Mouse (Mus musculus): ENCODE measurements around the gene Zbtb12.

Gene Zbtb12

DNA sequence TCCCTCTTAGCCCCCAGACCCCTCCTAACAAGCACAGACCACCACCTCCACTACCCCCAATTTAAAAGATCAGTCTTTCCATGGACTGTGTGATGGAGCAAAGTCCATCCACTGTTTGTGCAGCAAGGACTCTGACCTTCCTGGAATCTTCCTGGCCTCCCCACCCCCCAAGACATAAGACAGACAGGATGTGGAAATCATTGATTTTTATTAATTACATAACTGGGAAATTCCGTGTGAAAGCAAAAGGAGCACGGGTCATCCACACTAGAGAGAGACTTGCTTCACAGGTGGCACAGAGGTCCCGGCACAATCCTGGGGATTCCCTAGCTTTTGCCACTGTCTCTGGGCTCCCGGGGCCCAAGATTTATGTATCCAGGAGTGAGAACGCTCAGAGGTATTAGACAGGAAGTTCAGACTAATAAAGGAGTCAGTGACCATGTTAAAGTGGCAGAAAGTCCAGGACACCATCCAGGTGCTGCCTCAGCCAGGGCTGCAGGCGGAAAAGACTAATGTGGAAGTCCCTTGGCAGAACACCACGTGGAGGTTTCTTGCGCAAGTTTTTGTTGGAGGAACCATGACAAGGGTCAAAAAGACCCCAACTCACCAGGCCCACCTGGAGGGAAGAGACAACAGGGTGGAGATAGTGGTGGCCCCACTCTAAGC, 16.7 kb upstream of the Zbtb12 start, which contains the start of gene Cfb:
TSS of gene Cfb (minus strand) at position 103 of the 666 bp plus-strand sequence.
- intact Hi-C loops (cut with DNase I) = no loop called here

DNA sequence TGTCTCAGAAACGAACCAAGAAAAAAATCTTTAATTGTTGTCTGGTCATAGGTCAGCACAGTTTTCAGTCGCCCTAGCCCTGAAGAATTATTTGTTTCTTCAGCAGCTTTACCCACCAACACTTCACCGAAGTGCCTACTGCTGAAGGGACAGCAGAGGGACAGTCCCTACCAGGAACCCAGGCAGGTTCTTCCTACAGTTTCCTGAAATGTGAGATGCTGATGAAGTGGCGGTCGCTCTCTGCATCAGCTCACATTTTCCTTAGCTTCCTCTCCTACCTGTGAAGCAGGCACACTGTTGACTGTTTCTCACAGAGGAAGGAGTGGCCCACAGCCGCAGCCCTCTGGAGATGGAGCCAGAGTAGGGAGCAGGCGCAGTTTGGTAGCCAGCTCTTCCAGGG, 13.3 kb upstream of the Zbtb12 start:
- intact Hi-C loops (cut with DNase I) = no loop called here

DNA sequence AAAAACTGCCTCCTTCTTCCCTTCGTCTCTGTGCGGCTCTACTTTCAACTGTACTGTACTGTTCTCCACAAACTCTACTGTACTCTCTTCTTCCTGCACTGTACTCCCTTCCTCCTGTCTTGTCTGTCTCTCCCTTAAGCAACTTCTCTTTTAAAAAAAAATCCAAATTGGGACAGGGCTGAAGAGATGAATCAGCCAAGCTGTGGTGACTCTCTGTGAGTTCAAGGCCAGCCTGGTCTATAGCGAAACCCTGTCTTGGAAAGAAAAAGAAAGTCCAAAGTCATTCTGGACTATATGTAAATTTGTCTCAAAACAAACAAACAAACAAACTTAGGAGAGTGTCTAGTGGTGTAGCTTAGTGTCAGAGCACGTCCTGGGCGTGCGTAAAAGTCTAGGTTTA, 5.0 kb upstream of the Zbtb12 start:
- intact Hi-C loops (cut with DNase I) = no loop called here

DNA sequence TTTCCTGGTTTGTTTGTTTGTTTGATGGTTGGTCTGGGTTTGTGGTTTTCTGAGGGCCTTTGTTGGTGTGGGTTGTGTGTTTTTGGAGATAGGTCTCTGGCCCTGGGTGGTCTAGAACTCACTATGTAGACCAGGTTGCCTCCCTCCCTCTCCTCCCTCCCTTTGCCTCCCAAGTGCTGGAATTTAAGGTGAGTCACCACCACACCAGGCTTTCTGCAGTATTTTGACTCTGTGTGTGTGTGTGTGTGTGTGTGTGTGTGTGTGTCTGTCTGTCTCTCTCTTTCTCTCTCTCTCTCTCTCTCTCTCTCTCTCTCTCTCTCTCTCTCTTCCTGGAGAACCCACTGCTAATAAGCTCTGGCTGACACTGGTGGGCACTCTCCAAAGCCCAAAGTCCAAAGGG, 1.9 kb downstream of the Zbtb12 start:
- intact Hi-C loops (cut with DNase I) = no loop called here

DNA sequence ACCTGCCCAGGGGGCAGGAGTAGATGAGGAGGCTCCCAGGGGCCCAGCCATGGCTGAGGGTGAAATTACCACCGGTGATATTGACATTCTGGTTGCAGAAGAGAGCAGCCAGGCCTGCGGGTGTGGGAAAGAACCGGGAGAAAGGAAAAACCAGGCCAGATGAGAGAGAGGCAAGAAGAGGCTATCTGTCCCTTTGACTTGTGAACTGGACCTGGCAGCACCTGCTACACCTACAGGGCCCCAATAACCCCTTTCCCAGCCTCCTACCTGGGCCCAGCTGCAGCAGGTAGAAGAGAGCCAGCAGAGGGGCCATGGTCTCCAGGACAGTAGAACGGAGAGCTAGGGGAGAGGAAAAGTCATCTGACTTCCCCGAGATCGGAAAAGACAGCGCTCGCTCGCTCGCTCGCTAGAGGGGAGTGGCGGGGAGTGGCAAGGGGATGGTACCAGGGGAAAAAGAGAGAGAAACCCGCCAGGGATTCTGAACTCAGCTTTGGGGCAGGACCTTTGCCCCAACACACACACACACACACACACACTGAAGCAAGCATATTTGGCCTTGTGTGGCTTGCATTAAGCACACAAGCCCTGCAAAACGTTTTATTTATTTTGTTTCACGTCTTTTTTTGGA, 2.5 kb downstream of the Zbtb12 start, which contains the start of gene Gm20547:
TSS of gene Gm20547 (minus strand) at position 360 of the 628 bp plus-strand sequence.
- intact Hi-C loops (cut with DNase I) = no loop called here

GRCm38 (mm10) chr17:34883332-34883731, 4.0 kb downstream of the Zbtb12 start:
- intact Hi-C loops (cut with DNase I) = no loop called here

- intact Hi-C loops (cut with DNase I) = no loop called here
Measured at GRCm38 (mm10) chr17:34884704-34885103, 5.4 kb downstream of the Zbtb12 start.

GRCm38 (mm10) chr17:34885615-34886014, 6.3 kb downstream of the Zbtb12 start:
- intact Hi-C loops (cut with DNase I) = no loop called here

GRCm38 (mm10) chr17:34887942-34888341, 8.7 kb downstream of the Zbtb12 start:
- intact Hi-C loops (cut with DNase I) = no loop called here

- intact Hi-C loops (cut with DNase I) = no loop called here
Measured at GRCm38 (mm10) chr17:34890074-34890743, 10.9 kb downstream of the Zbtb12 start.

GRCm38 (mm10) chr17:34891377-34891776, 12.1 kb downstream of the Zbtb12 start:
- intact Hi-C loops (cut with DNase I) = no loop called here

DNA sequence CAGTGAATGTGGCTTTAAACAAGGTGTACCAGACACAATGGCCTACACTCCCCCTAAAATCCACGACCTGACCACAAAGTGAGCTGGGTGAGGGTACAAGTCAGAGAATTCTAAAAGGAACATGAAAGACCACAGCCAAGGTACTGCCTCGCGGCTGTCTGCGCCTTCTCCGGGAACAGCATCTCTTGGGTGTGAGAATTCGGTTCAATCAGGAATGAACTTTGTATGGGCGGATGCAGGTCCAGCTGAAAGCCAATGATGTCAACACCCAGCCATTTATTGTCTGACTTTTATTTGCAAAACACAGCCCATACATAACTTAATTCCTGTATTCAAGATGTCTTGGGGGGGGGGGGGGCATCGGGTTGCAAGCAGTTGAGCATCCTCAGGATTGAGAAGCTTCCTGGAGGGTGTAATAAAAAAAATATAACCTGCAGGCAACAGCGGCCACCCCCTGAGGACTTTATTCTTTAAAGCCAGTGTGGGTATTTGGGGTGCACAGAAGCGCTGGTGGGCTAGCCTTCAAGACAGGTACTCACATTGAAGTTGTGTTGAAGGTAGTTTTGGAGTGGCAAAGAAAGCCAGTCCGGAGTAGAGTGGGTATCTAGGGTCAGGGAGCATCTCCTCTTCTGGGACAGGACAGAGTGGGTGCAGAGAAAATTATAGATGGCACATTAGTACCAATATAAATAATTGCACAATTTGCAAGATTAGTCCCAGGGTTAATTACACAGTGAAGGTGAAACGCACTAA, 14.0 kb downstream of the Zbtb12 start:
- intact Hi-C loops (cut with DNase I) = no loop called here

GRCm38 (mm10) chr17:34894074-34894597, 14.9 kb downstream of the Zbtb12 start:
- intact Hi-C loops (cut with DNase I) = no loop called here

- intact Hi-C loops (cut with DNase I) = loop anchor here (5.0 kb wide), 1 partner anchor 38 kb away; no protein-coding TSS in a partner anchor
Measured at GRCm38 (mm10) chr17:34894801-34895530, 15.7 kb downstream of the Zbtb12 start.

DNA sequence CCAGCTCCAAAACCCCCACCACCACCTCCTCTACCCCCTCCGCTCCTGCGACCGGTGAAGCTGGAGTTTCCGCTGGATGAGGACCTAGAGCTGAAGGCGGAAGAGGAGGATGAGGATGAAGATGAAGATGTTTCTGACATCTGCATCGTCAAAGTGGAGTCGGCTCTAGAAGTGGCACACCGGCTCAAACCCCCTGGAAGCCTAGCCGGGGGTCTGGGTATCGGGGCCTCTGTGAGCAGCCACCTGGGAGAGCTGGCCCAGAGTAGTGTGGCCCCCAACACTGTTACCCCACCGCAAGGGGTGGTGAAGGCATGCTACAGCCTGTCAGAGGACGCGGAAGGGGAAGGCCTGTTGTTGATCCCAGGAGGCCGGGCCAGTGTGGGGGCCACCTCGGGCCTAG, 16.4 kb downstream of the Zbtb12 start:
- intact Hi-C loops (cut with DNase I) = loop anchor here (5.0 kb wide), 1 partner anchor 38 kb away; no protein-coding TSS in a partner anchor

DNA sequence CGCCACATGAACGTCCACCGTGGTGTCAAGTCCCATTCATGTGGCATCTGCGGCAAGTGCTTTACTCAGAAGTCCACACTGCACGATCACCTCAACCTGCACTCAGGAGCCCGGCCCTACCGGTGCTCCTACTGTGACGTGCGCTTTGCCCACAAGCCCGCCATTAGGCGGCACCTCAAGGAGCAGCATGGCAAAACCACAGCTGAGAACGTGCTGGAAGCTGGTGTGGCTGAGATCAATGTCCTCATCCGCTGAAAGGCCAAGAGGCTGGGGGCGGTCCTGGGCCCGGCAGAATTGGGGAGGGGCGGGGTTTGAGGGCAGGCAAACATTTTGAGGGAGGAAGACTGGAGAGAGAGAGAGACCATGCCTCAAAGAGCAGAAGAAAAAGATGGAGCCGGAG, 17.1 kb downstream of the Zbtb12 start:
- intact Hi-C loops (cut with DNase I) = loop anchor here (5.0 kb wide), 1 partner anchor 39 kb away; no protein-coding TSS in a partner anchor

DNA sequence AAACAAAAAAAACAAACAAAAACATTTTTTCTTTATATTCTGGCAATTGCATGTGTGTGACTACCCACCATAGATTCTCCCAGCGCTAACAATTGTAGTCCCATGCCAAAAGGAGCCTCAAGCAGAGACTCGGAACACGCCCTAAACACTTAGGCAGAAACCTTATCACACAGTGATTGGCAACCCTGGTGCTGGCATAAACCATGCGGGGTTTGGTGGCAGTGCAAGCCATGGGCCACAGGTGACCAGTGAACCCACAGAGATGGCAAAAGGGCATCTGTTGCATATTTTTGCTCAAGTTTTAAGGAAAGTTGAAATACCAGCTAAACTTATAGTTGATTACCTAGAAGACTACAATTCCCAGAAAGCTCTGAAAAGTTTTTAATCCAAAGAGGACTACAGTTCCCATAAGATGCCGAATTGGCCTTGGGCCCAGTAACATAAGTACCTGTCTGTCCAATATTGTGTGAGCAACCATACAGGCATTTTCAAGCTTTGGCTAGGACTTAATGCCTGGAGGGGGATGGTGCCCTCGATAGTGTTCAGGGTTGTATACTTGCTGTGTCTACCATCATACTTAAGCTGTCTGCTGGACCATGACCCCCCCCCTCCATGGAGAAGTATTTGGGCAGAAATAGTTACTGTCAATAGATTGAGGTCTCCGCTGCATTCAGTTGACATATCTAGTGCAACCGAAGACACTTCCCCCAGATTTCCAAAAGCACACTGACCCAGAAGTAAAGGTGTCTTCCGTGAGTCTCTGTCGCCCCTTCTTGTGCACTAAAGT, 18.3 kb downstream of the Zbtb12 start:
- intact Hi-C loops (cut with DNase I) = loop anchor here (5.0 kb wide), 1 partner anchor 40 kb away; no protein-coding TSS in a partner anchor

GRCm38 (mm10) chr17:34898160-34898586, 18.9 kb downstream of the Zbtb12 start, which contains the start of the genes C2 and Ehmt2:
Gene C2, minus strand, starts transcription at chr17:34898265.
Gene Ehmt2, plus strand, starts transcription at chr17:34898469.
- intact Hi-C loops (cut with DNase I) = loop anchor here (5.0 kb wide), 1 partner anchor 41 kb away; no protein-coding TSS in a partner anchor

DNA sequence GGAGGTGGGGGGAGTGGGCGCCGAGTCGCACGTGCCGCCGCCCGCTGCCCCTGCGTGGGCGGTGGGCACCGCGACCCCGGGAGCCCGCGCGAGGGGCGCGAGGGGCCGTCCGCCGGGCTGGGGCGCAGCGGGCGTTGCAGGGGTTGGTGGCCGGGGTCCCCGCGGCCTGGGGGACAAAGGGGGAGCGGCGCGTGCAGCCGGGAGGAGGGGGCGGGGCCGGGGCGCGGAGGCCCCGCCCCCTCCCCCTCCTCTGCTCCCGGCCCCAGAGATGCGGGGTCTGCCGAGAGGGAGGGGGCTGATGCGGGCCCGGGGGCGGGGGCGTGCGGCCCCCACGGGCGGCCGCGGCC, 19.4 kb downstream of the Zbtb12 start:
- intact Hi-C loops (cut with DNase I) = loop anchor here (5.0 kb wide), 1 partner anchor 41 kb away; no protein-coding TSS in a partner anchor

All from adrenal gland (tissue).